Mouse (Mus musculus) CH12.LX (cell line): ENCODE data around the gene Cyp27b1. TPM values are rescaled to one million over a fixed set of nuclear protein-coding genes. Genes with fewer than 3 reads are reported as not detected.
A peak's percentile ranks its signal among the peaks of the same experiment; 100 is the strongest.
"Not testable (repeated sequence)": the region's sequence is repeated elsewhere in the genome, so short reads cannot be mapped to it uniquely, and the experiment has no call there.

Experiments
- DNase-seq: peaks from one replicate; pipeline ENCODE4 v3.0.0-alpha.2; 2013; ENCODE audit errors: extremely low read depth
- H3K27ac ChIP-seq: 2 replicates; pipeline ENCODE4 v1.5.1; 2012; ENCODE audit warnings: low read depth, mild to moderate bottlenecking, control low read depth, moderate library complexity; ENCODE audit not compliant: insufficient read depth
- H3K27me3 ChIP-seq: replicated peaks from 2 replicates; pipeline ENCODE3; 2012; ENCODE audit warnings: inconsistent platforms
- H3K36me3 ChIP-seq, 2 experiments: replicated peaks in 1 of 2; 2 replicates each; pipeline versions ENCODE3 to v1.6.1; 2012; ENCODE audit warnings: inconsistent platforms in 1 of 2, low read length in 1 of 2, mild to moderate bottlenecking in 1 of 2, mixed read lengths in 1 of 2, moderate library complexity in 1 of 2; ENCODE audit not compliant: control insufficient read depth in 1 of 2, insufficient read depth in 1 of 2
- H3K4me1 ChIP-seq, 2 experiments: 2 replicates each; pipeline ENCODE4 v1.6.1; 2012; ENCODE audit warnings: inconsistent platforms in 1 of 2, moderate library complexity in 1 of 2; ENCODE audit not compliant: insufficient read depth in 2 of 2, control insufficient read depth in 1 of 2
- H3K4me2 ChIP-seq: 2 replicates; pipeline ENCODE4 v1.6.1; 2012; ENCODE audit warnings: low read depth, mild to moderate bottlenecking, control low read depth; ENCODE audit not compliant: poor library complexity, insufficient read depth, severe bottlenecking
- H3K4me3 ChIP-seq, 3 experiments: fragments of 150-350 bp in 1 of 3; sonication (generic) in 1 of 3; replicated peaks in 1 of 3; 2 replicates each; pipeline versions ENCODE3 to v1.5.1; 2011 to 2012; ENCODE audit warnings: low read depth in 2 of 3, low read length in 2 of 3, mild to moderate bottlenecking in 2 of 3, moderate library complexity in 2 of 3, control low read depth in 1 of 3, improper control_type of control experiment in 1 of 3, inconsistent platforms in 1 of 3, mixed read lengths in 1 of 3; ENCODE audit not compliant: poor library complexity in 1 of 3
- H3K79me2 ChIP-seq: replicated peaks from 2 replicates; pipeline ENCODE4 v1.6.1; 2012; ENCODE audit warnings: mild to moderate bottlenecking, moderate library complexity; ENCODE audit not compliant: control insufficient read depth, poor library complexity, insufficient read depth, severe bottlenecking; ENCODE audit errors: extremely low read depth
- H3K9ac ChIP-seq: 2 replicates; pipeline ENCODE4 v1.6.1; 2012; ENCODE audit warnings: low read depth, mild to moderate bottlenecking, control low read depth, moderate library complexity; ENCODE audit not compliant: insufficient read depth
- H3K9me3 ChIP-seq: replicated peaks from 2 replicates; pipeline ENCODE3; 2012; ENCODE audit warnings: low read length, inconsistent platforms, mixed read lengths
- BHLHE40 ChIP-seq: IDR thresholded peaks from 2 replicates; pipeline ENCODE4 v1.6.1; 2011; ENCODE audit warnings: mild to moderate bottlenecking, low read depth, low read length, improper control_type of control experiment
- CHD1 ChIP-seq: IDR thresholded peaks from 2 replicates; pipeline ENCODE4 v1.6.1; 2012; ENCODE audit warnings: low read depth, low read length, improper control_type of control experiment, inconsistent platforms
- CHD2 ChIP-seq: IDR thresholded peaks from 2 replicates; pipeline ENCODE4 v1.6.1; 2011; ENCODE audit warnings: low read length, improper control_type of control experiment
- CTCF ChIP-seq, 2 experiments: IDR thresholded peaks in 1 of 2; conservative IDR thresholded peaks in 1 of 2; 2 replicates each; pipeline ENCODE4 v1.5.1; 2011 to 2012; ENCODE audit warnings: low read depth in 2 of 2, low read length in 2 of 2, improper control_type of control experiment in 1 of 2, inconsistent platforms in 1 of 2, mild to moderate bottlenecking in 1 of 2, moderate library complexity in 1 of 2
- E2F4 ChIP-seq: IDR thresholded peaks from 2 replicates; pipeline ENCODE4 v1.6.1; 2011; ENCODE audit warnings: low read depth, low read length, improper control_type of control experiment; ENCODE audit not compliant: insufficient replicate concordance
- EP300 ChIP-seq: IDR thresholded peaks from 2 replicates; pipeline ENCODE4 v1.6.1; 2011; ENCODE audit warnings: low read length, improper control_type of control experiment
- ETS1 ChIP-seq: conservative IDR thresholded peaks from 2 replicates; pipeline ENCODE4 v1.6.1; 2012; ENCODE audit warnings: low read depth, mild to moderate bottlenecking, inconsistent platforms, low read length, improper control_type of control experiment, moderate library complexity
- HCFC1 ChIP-seq: IDR thresholded peaks from 2 replicates; pipeline ENCODE4 v1.6.1; 2012; ENCODE audit warnings: low read depth, mild to moderate bottlenecking, inconsistent platforms, low read length, improper control_type of control experiment
- JUN ChIP-seq: IDR thresholded peaks from 2 replicates; pipeline ENCODE4 v1.6.1; 2011; ENCODE audit warnings: low read depth, mild to moderate bottlenecking, low read length, improper control_type of control experiment, moderate library complexity; ENCODE audit not compliant: insufficient read depth
- MAFK ChIP-seq: IDR thresholded peaks from 2 replicates; pipeline ENCODE4 v1.6.1; 2011; ENCODE audit warnings: low read length, improper control_type of control experiment; ENCODE audit not compliant: insufficient replicate concordance
- MAX ChIP-seq: IDR thresholded peaks from 2 replicates; pipeline ENCODE4 v1.6.1; 2011; ENCODE audit warnings: low read length, improper control_type of control experiment
- MAZ ChIP-seq: IDR thresholded peaks from 2 replicates; pipeline ENCODE4 v1.6.1; 2012; ENCODE audit warnings: low read depth, mild to moderate bottlenecking, inconsistent platforms, low read length, improper control_type of control experiment, moderate library complexity
- MEF2A ChIP-seq: IDR thresholded peaks from 2 replicates; pipeline ENCODE4 v1.6.1; 2014; ENCODE audit warnings: low read depth, mild to moderate bottlenecking, inconsistent platforms, low read length, improper control_type of control experiment, borderline replicate concordance
- NELFE ChIP-seq: IDR thresholded peaks from 2 replicates; pipeline ENCODE4 v1.6.1; 2011; ENCODE audit warnings: low read depth, low read length, improper control_type of control experiment
- PAX5 ChIP-seq: IDR thresholded peaks from 2 replicates; pipeline ENCODE4 v1.6.1; 2012; ENCODE audit warnings: low read length, inconsistent platforms, mixed read lengths
- POLR2A ChIP-seq: IDR thresholded peaks from 2 replicates; pipeline ENCODE4 v1.6.1; 2011; ENCODE audit warnings: low read depth, mild to moderate bottlenecking, improper control_type of control experiment, low read length
- SIN3A ChIP-seq: IDR thresholded peaks from 2 replicates; pipeline ENCODE4 v1.6.1; 2012; ENCODE audit warnings: low read length, improper control_type of control experiment, inconsistent platforms
- TCF12 ChIP-seq: IDR thresholded peaks from 2 replicates; pipeline ENCODE4 v1.6.1; 2014; ENCODE audit warnings: low read depth, mild to moderate bottlenecking, inconsistent platforms, low read length, improper control_type of control experiment
- USF1 ChIP-seq: IDR thresholded peaks from 2 replicates; pipeline ENCODE4 v1.6.1; 2014; ENCODE audit warnings: low read depth, mild to moderate bottlenecking, inconsistent platforms, low read length, improper control_type of control experiment
- ZKSCAN1 ChIP-seq: IDR thresholded peaks from 2 replicates; pipeline ENCODE4 v1.6.1; 2012; ENCODE audit warnings: low read depth, inconsistent platforms, low read length, improper control_type of control experiment, borderline replicate concordance
- dilution Hi-C: fragments of 300-500 bp; cut with MboI; formaldehyde crosslinking; loops from 2 replicates; pipeline ENCODE4 v1.14.3; 2020; ENCODE audit warnings: low sequenced_read_pairs; ENCODE audit not compliant: extremely low pct_unique_long_range_greater_than_20kb, extremely low pct_ligation_motif_present
- in situ Hi-C: fragments of 300-500 bp; cut with MboI; formaldehyde crosslinking; loops from 3 replicates; pipeline ENCODE4 v1.14.3; 2019; ENCODE audit warnings: low sequenced_read_pairs, low pct_ligation_motif_present, low pct_unique_long_range_greater_than_20kb, mixed read lengths
- polyA plus RNA-seq: library from polyadenylated mRNA; unstranded; fragments of >175 nt; gene quantifications from 2 replicates; pipeline ENCODE4 v1.2.1, GENCODE M21; 2012; ENCODE audit warnings: low read depth; ENCODE audit not compliant: insufficient read length
- total RNA-seq, 2 experiments: library from RNA; depleted of rRNA; stranded (reverse); fragments of 300-350 nt in 1 of 2; fragments of >200 nt in 1 of 2; gene quantifications; 2 replicates each; pipeline ENCODE4 v1.2.3; 2012 to 2014

The Cyp27b1 gene
- total and polyA plus RNA-seq, 3 experiments = 0.32 to 1.4 (median 0.42) TPM

- H3K27ac ChIP-seq = no peak overlapping the region
- dilution Hi-C loops = no loop called here
- H3K4me1 ChIP-seq = peaks cover 7 to 33% of the 10 kb centered on the region in 2 experiments; a peak in 3 of 4 replicates
- H3K9me3 ChIP-seq = no peaks in the 10 kb centered on the region
- in situ Hi-C loops = no loop called here
- H3K36me3 ChIP-seq = peaks cover 24 to 25% of the 10 kb centered on the region in 2 experiments
- no peaks in the 10 kb centered on the region for H3K27me3 ChIP-seq
- peak overlapping the region; percentile 31 for H3K4me2 ChIP-seq
- DNase-seq = no peak
- peak overlapping the region; percentile 2 to 87 (median 86) for H3K4me3 ChIP-seq
- no peak for TF ChIP-seq CHD2
- TF ChIP-seq E2F4 = no peak
- TF ChIP-seq NELFE = no peak
- no peak for TF ChIP-seq MAX
- no peak for TF ChIP-seq ETS1
- TF ChIP-seq MAFK = no peak
- TF ChIP-seq POLR2A = no peak
- TF ChIP-seq JUN = no peak
- TF ChIP-seq EP300 = no peak
- no peak for TF ChIP-seq MAZ
- no peak for TF ChIP-seq MEF2A
- no peak for TF ChIP-seq USF1
- TF ChIP-seq HCFC1 = no peak
- TF ChIP-seq BHLHE40 = no peak
- TF ChIP-seq CHD1 = no peak
- TF ChIP-seq ZKSCAN1 = no peak
- no peak for TF ChIP-seq TCF12
- TF ChIP-seq SIN3A = no peak
- no peak for TF ChIP-seq PAX5
- peak overlapping the region; percentile 97 for H3K9ac ChIP-seq
- peaks cover 11% of the 10 kb centered on the region; the same call in 1 of the 2 replicates for H3K79me2 ChIP-seq
Observed at GRCm38 (mm10) chr10:127071203-127071602, 23.2 kb downstream of the Cyp27b1 start.

DNA sequence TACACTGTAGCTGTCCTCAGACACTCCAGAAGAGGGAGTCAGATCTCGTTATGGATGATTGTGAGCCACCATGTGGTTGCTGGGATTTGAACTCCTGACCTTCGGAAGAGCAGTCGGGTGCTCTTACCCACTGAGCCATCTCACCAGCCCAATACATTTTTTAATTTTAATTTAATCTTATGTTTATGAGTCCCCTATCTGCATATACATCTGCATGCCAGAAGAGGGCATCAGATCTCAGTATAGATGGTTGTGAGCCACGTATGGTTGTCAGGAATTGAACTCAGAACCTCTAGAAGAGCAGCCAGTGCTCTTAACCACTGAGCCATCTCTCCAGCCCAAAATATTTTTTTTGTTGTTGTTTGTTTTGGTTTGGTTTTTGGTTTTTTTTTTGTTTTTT, 24.2 kb downstream of the Cyp27b1 start:
- DNase-seq, dilution Hi-C loops, H3K27ac ChIP-seq, in situ Hi-C loops, H3K9ac ChIP-seq, H3K4me2 ChIP-seq, H3K9me3 ChIP-seq: not testable (repeated sequence)
- peaks cover 9 to 36% of the 10 kb centered on the region in 2 experiments; a peak in 3 of 4 replicates for H3K4me1 ChIP-seq
- H3K36me3 ChIP-seq = peaks cover 15% of the 10 kb centered on the region in 2 experiments
- TF ChIP-seq CTCF (conservative IDR thresholded peaks at IDR 0.05 in 1 of 2, IDR thresholded peaks at IDR 0.05 in 1 of 2; ENCODE audit: low read depth in 2 of 2, low read length in 2 of 2) = peak in 1 of 2 experiments; percentile 7; a peak in 1 of 4 replicates
- TF ChIP-seq, all 38 proteins: peak for 1; not testable (repeated sequence) for 37
- H3K79me2 ChIP-seq = peaks cover 11% of the 10 kb centered on the region
- H3K27me3 ChIP-seq, H3K4me3 ChIP-seq: not testable (repeated sequence)

DNA sequence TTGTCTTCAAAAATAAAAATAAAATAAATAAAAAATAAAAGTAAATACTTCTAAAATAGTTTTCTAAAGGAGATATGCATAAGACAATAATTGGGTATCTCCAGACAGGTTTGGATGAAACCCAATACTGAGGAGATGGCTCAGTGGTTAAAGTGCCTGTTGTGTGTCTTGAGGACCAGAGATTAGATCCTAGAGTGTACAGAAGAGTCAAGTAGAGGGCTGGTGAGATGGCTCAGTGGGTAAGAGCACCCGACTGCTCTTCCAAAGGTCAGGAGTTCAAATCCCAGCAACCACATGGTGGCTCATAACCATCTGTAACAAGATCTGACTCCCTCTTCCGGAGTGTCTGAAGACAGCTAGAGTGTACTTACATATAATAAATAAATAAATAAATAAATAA, 24.9 kb downstream of the Cyp27b1 start:
- H3K36me3 ChIP-seq = peaks cover 8 to 14% of the 10 kb centered on the region in 2 experiments
- H3K27ac ChIP-seq, DNase-seq, H3K4me2 ChIP-seq, H3K27me3 ChIP-seq, H3K9me3 ChIP-seq, H3K9ac ChIP-seq, H3K4me3 ChIP-seq, in situ Hi-C loops, dilution Hi-C loops: not testable (repeated sequence)
- peaks cover 9 to 39% of the 10 kb centered on the region in 2 experiments; a peak in 3 of 4 replicates for H3K4me1 ChIP-seq
- peaks cover 11% of the 10 kb centered on the region for H3K79me2 ChIP-seq
